Mouse (Mus musculus): ENCODE results near the gene Rundc1. TPM values are rescaled to one million over a fixed set of nuclear protein-coding genes. Genes with fewer than 3 reads are reported as not detected.
"Not testable (repeated sequence)": the region's sequence is repeated elsewhere in the genome, so short reads cannot be mapped to it uniquely, and the experiment has no call there.

Rundc1 gene
- total RNA-seq, 2 experiments from 2014 or later: 31.1 to 32.6 TPM

DNA sequence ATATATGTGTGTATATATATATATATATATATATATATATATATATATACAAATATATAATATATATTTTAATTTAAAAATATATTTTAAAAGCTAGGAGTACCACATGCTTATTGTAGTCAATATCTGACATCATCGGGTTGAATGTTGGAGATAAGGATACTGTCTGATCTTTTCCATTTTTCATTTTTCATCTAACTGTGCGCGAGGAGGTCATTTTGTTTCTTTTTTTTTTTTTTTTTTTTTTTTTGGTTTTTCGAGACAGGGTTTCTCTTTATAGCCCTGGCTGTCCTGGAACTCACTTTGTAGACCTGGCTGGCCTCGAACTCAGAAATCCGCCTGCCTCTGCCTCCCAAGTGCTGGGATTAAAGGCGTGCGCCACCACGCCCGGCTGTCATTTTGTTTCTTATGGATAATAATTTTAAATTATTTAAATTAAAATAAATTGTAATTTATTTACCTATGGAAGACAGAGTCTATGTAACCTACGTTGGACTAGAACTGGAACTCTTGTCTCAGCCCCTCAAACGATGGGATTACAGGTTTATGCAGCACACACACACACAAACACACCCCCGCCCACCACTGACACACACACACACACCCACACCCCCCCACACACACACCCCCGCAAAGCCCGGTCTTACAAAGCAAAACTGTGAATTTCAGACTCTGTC, 16.7 kb downstream of the Rundc1 start:
- DNase-seq (ENCODE audit: low spot score in 2 of 2): not testable (repeated sequence)
- intact Hi-C loops (cut with DNase I): loop anchor here (5.0 kb wide), 1 partner anchor 124 kb away; the partner anchor contains the start of gene Psme3

DNA sequence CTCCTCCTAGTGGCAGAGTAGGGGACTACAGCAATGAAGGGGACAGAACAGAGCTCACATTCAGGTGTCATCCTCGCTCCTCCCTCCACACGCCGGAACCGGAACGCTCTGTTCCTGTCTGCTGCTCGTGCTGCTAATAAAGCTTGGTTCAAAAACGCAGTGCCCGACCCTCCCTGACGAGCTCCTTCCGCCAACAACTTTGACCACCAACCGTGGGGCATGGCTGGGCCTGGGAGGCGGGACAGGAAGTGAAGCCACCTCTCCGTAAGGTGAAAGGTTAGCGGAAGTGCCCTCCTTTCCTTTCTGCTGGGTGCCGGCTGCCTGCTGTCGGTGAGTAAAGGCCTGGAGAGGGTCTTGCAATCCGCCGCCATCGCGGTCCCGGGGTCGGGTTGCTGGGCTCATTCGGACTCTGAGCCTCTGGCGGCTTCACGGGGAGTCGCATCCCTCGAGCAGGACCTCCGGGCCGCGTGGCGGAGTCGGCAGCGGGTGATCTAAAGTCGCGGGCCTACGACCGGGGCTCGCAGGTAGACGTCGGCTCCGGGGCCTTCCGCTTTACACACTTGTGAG, 17.3 kb downstream of the Rundc1 start, which contains the start of gene Rpl27:
Gene Rpl27 (plus strand): TSS at position 172 of the 567 bp plus-strand sequence.
- intact Hi-C loops (cut with DNase I): loop anchor here (5.0 kb wide), 1 partner anchor 125 kb away; the partner anchor contains the start of gene Psme3
- DNase-seq (ENCODE audit: low spot score in 2 of 2): peak; percentile 96 to 99

GRCm38 (mm10) chr11:101442760-101443159, 17.9 kb downstream of the Rundc1 start:
- no peak for DNase-seq (ENCODE audit: low spot score in 2 of 2)
- intact Hi-C loops (cut with DNase I): loop anchor here (5.0 kb wide), 1 partner anchor 125 kb away; the partner anchor contains the start of gene Psme3

- intact Hi-C loops (cut with DNase I): no loop called here
- DNase-seq (ENCODE audit: low spot score in 2 of 2): no peak
Measured at GRCm38 (mm10) chr11:101446319-101446718, 21.4 kb downstream of the Rundc1 start.

GRCm38 (mm10) chr11:101446860-101447259, 22.0 kb downstream of the Rundc1 start:
- DNase-seq (ENCODE audit: low spot score in 2 of 2); intact Hi-C loops (cut with DNase I): not testable (repeated sequence)

DNA sequence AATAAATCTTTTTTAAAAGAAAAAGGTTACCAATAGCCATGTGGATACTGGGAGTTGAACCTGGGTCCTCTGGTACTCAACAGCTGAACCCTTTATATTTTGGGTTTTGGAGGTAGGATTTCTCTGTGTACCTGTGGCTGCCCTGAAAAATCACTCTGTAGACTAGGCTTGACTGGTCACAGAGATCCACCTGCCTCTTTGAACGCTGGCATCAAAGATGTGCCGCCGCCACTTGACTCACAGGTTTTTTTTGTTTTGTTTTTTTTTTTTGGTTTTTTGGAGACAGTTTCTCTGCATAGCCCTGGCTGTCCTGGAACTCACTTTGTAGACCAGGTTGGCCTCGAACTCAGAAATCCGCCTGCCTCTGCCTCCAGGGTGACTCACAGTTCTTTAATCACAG, 22.9 kb downstream of the Rundc1 start:
- DNase-seq (ENCODE audit: low spot score in 2 of 2): no peak
- intact Hi-C loops (cut with DNase I): no loop called here

DNA sequence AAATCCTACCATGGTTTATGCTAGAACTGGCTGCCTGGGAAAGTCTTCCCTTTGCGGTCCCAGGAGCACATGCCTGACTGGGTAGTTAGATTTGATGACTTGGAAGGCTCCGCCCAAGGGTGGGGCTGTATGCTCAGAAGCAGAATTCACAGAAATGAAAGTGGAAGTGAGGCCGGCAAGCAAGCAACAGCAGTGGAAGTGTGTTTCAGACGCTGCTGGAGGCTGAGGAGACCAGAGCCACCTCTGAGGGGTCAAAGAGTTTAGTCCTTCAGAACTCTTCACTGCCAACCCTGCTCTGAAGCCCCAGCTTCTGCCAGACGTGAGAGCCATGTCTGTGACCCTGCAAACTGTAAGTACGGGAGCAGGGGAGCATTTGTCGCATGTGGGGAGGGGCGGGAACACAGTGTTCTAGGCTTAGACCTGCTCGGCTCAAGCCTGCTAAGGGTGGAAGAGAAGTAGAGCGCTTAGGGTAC, 23.4 kb downstream of the Rundc1 start, which contains the start of gene Ifi35:
Gene Ifi35 (plus strand): TSS at position 134 of the 473 bp plus-strand sequence.
- intact Hi-C loops (cut with DNase I): no loop called here
- no peak for DNase-seq (ENCODE audit: low spot score in 2 of 2)

- intact Hi-C loops (cut with DNase I): no loop called here
- no peak for DNase-seq (ENCODE audit: low spot score in 2 of 2)
Measured at GRCm38 (mm10) chr11:101448899-101449298, 24.0 kb downstream of the Rundc1 start.

DNA sequence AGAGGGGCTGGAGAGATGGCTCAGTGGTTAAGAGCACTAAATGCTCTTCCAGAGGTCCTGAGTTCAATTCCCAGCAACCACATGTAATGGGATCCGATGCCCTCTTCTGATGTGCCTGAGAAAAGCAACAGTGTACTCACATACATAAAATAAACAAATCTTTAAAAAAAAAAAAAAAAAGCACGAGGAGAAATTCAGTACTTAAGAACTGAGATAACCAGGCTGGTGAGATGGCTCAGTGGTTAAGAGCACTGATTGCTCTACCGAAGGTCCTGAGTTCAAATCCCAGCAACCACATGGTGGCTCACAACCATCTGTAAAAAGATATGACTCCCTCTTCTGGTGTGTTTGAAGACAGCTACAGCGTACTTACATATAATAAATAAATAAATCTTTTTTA, 24.7 kb downstream of the Rundc1 start:
- DNase-seq (ENCODE audit: low spot score in 2 of 2); intact Hi-C loops (cut with DNase I): not testable (repeated sequence)

- no peak for DNase-seq (ENCODE audit: low spot score in 2 of 2)
- intact Hi-C loops (cut with DNase I): no loop called here
Measured at GRCm38 (mm10) chr11:101450394-101450793, 25.5 kb downstream of the Rundc1 start.

- intact Hi-C loops (cut with DNase I): no loop called here
- DNase-seq (ENCODE audit: low spot score in 2 of 2): no peak
Measured at GRCm38 (mm10) chr11:101451536-101451935, 26.7 kb downstream of the Rundc1 start.

GRCm38 (mm10) chr11:101452093-101452774, 27.3 kb downstream of the Rundc1 start:
- intact Hi-C loops (cut with DNase I): no loop called here
- DNase-seq (ENCODE audit: low spot score in 2 of 2): no peak

DNA sequence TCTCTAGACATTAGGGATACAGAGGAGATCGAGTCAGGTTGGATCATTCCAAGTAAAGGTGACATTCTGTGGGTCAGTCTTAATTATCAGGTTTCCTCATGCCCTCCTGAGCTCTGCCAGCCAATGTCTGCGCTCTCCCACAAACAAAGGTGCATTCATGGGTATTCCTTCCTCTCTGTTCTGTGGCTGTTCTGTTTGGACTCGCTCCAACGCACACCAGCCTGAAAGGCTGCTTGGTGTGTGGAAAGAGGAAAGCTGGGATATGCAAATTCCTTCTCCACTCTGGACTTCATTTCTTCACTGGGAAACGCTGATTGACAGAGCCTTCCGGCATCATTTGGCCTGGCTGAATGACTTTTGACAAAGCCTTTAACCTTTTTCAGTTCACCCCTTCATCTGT, 29.8 kb downstream of the Rundc1 start:
- DNase-seq (ENCODE audit: low spot score in 2 of 2): no peak
- intact Hi-C loops (cut with DNase I): no loop called here

DNA sequence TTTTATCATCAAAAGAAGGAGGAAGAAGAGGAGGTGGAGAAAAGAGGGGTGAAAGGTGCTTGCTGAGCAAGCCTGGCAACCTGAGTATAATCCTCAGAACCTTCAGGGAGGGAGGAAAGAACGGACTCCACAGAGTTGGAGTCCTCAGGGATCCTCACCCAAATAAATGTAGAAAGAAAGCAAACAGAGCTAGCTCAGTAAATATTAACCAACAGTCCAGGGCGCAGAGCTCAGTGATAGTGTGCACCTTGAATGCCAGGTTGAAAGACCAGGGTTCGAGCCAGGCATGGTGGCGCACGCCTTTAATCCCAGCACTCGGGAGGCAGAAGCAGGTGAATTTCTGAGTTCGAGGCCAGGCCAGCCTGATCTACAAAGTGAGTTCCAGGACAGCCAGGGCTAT, 30.7 kb downstream of the Rundc1 start:
- no peak for DNase-seq (ENCODE audit: low spot score in 2 of 2)
- intact Hi-C loops (cut with DNase I): no loop called here

DNA sequence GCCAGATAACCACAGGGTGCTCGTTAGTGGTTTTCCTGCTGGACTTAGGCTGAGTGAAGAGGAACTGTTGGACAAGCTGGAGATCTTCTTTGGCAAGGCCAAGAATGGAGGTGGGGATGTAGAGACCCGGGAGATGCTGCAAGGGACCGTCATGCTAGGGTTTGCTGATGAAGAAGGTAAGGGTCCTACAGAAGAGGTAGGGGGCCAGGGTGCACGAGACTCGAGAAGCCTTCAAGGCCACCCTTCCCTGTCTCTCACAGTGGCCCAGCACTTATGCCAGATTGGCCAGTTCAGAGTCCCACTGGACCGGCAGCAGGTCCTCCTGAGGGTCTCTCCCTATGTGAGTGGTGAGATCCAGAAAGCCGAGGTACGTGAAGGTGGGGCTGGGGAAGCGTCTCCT, 32.7 kb downstream of the Rundc1 start:
- DNase-seq (ENCODE audit: low spot score in 2 of 2): no peak
- intact Hi-C loops (cut with DNase I): no loop called here

DNA sequence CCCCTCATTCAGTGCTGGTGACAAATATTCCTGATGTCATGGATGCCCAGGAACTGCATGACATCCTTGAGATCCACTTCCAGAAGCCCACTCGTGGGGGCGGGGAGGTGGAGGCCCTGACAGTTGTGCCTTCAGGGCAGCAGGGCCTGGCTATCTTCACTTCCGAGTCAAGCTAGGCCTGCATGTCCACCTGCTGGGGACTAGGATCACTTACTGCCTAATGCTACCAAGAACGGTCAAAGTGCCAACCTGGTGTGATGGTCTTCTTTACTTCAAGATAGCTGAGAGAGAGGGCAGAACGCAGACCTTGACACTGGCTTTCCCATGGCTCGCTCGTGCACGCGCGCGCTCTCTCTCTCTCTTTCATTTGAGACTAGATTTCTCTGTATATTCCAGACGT, 33.3 kb downstream of the Rundc1 start:
- intact Hi-C loops (cut with DNase I): no loop called here
- DNase-seq (ENCODE audit: low spot score in 2 of 2): no peak

- no peak for DNase-seq (ENCODE audit: low spot score in 2 of 2)
- intact Hi-C loops (cut with DNase I): no loop called here
Measured at GRCm38 (mm10) chr11:101459716-101460115, 34.8 kb downstream of the Rundc1 start.

- intact Hi-C loops (cut with DNase I): no loop called here
- no peak for DNase-seq (ENCODE audit: low spot score in 2 of 2)
Measured at GRCm38 (mm10) chr11:101460321-101460720, 35.4 kb downstream of the Rundc1 start.

DNA sequence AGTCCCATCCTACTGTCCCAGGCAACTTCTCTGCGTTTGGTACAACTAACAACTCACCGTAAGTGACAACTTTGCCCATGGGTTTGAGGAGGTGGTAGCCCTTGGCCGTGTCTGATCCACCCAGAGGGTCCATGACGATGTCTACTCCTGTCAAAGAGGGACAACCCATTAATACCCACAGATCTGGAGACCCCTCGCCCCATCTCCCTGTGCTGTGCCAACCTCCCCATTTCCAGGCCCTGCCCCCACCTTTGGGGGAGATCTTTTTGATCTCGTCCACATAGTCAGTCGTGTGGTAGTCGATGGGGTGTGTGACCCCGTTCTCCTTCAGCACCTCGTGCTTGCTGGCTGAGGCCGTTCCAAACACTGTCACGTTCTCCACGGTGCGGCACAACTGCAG, 37.3 kb downstream of the Rundc1 start:
- DNase-seq (ENCODE audit: low spot score in 2 of 2): no peak
- intact Hi-C loops (cut with DNase I): no loop called here

All from left cerebral cortex, postnatal 14 days (tissue).